Mouse (Mus musculus) heart, embryonic 15.5 days (tissue): ENCODE data around the gene Poglut1. TPM values are rescaled to one million over a fixed set of nuclear protein-coding genes. Genes with fewer than 3 reads are reported as not detected.

Experiments
- ATAC-seq: fragments of 200-750 bp; cut with Nextera tagmentation; replicated peaks from 2 replicates; pipeline ENCODE4 v1.8.0; 2017; ENCODE audit warnings: low read depth, moderate TSS enrichment; ENCODE audit not compliant: insufficient number of reproducible peaks, insufficient read depth, low FRiP score
- H3K27ac ChIP-seq: fragments of 300-500 bp; sonication (generic); 2 replicates; pipeline ENCODE4 v1.5.1; 2015; ENCODE audit warnings: mild to moderate bottlenecking, inconsistent platforms
- H3K27me3 ChIP-seq: fragments of 300-500 bp; sonication (generic); 2 replicates; pipeline ENCODE4 v1.6.1; 2015; ENCODE audit warnings: inconsistent platforms
- H3K36me3 ChIP-seq: fragments of 300-500 bp; sonication (generic); 2 replicates; pipeline ENCODE4 v1.6.1; 2015; ENCODE audit warnings: mild to moderate bottlenecking, inconsistent platforms
- H3K4me1 ChIP-seq: fragments of 300-500 bp; sonication (generic); replicated peaks from 2 replicates; pipeline ENCODE4 v1.6.1; 2015; ENCODE audit warnings: inconsistent platforms
- H3K4me2 ChIP-seq: fragments of 300-500 bp; sonication (generic); 2 replicates; pipeline ENCODE4 v1.6.1; 2015; ENCODE audit warnings: inconsistent platforms, mild to moderate bottlenecking, moderate library complexity
- H3K4me3 ChIP-seq: fragments of 300-500 bp; sonication (generic); 2 replicates; pipeline ENCODE4 v1.5.1; 2015; ENCODE audit warnings: mild to moderate bottlenecking, inconsistent platforms
- H3K9ac ChIP-seq: fragments of 300-500 bp; sonication (generic); 2 replicates; pipeline ENCODE4 v1.6.1; 2015; ENCODE audit warnings: mild to moderate bottlenecking, inconsistent platforms
- H3K9me3 ChIP-seq: fragments of 300-500 bp; sonication (generic); replicated peaks from 2 replicates; pipeline ENCODE4 v1.6.1; 2016; ENCODE audit warnings: inconsistent platforms
- WGBS: fragments of 180-500 bp; shearing (Covaris S2); methylation state at CpG from one replicate; pipeline ENCODE4 v1.1.7; 2015; ENCODE audit warnings: mixed read lengths; 5-methylcytosine and 5-hydroxymethylcytosine counted together
- polyA plus RNA-seq: library from polyadenylated mRNA; unstranded; fragments of >200 nt; fragmentation: Nextera tagmentation; extraction: Ambion mirVana; gene quantifications from 2 replicates; pipeline ENCODE4 v1.2.1, GENCODE M21; 2015

Poglut1 gene
- polyA plus RNA-seq, 1 experiment from 2014 or later: 24.0 TPM

GRCm38 (mm10) chr16:38584761-38585160 is 34.7 kb upstream of the Poglut1 start:
- Histone ChIP-seq H3K27me3 (no peaks in the 10 kb centered on the region), H3K9me3 (no peaks in the 10 kb centered on the region), H3K4me2 (no peak overlapping the region), H3K36me3 (peaks cover 76% of the 10 kb centered on the region), H3K4me3 (no peak overlapping the region), H3K9ac (no peak overlapping the region), H3K4me1 (no peaks in the 10 kb centered on the region), H3K27ac (no peak overlapping the region)
- ATAC-seq: no peak
- 79% methylated on average over 7 of the region's 7 CpGs for WGBS

- Histone ChIP-seq H3K27me3 (no peaks in the 10 kb centered on the region), H3K9ac (no peak overlapping the region), H3K36me3 (peaks cover 58% of the 10 kb centered on the region), H3K27ac (no peak overlapping the region), H3K9me3 (no peaks in the 10 kb centered on the region), H3K4me3 (no peak overlapping the region), H3K4me2 (no peak overlapping the region), H3K4me1 (no peaks in the 10 kb centered on the region)
- 89% methylated on average over 3 of the region's 3 CpGs for WGBS
- no peak for ATAC-seq
These were observed 21.4 kb upstream of the Poglut1 start for GRCm38 (mm10) chr16:38571481-38571880.

DNA sequence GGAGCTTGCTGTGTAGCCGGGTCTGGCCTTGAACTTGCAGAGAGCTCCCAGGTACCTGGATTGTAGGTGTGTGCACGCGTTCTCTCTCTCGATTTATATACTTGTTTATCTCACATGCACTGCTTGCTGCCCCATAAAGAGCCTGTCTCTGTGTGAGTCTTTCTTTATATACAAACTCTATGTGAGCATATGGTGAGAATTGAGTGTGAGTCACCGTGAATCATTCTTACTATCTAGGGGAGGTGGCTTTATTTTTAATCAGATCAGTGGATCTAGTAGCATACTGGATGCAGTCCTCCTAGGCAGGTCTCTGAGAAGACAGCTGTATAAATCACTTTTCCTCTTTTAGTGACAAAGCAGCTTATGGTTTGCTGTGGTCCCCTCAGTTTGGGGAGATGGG is 18.1 kb upstream of the Poglut1 start:
- no peak overlapping the region for H3K4me2 ChIP-seq
- WGBS: 94% methylated on average over 5 of the region's 5 CpGs
- H3K27ac ChIP-seq: no peak overlapping the region
- no peak for ATAC-seq
- H3K36me3 ChIP-seq: peaks cover 46% of the 10 kb centered on the region
- H3K4me1 ChIP-seq: peaks cover 12% of the 10 kb centered on the region
- no peak overlapping the region for H3K9ac ChIP-seq
- H3K27me3 ChIP-seq: no peaks in the 10 kb centered on the region
- H3K4me3 ChIP-seq: no peak overlapping the region
- no peaks in the 10 kb centered on the region for H3K9me3 ChIP-seq

GRCm38 (mm10) chr16:38563516-38563915 is 13.5 kb upstream of the Poglut1 start:
- Histone ChIP-seq H3K27me3 (peaks cover 13% of the 10 kb centered on the region; the same call in 1 of the 2 replicates), H3K9me3 (no peaks in the 10 kb centered on the region), H3K9ac (peak overlapping the region; percentile 90), H3K4me1 (peaks cover 15% of the 10 kb centered on the region), H3K4me2 (peak overlapping the region; percentile 73), H3K36me3 (peaks cover 16% of the 10 kb centered on the region), H3K27ac (no peak overlapping the region), H3K4me3 (peak overlapping the region; percentile 90)
- 24% methylated on average over 10 of the region's 10 CpGs for WGBS
- no peak for ATAC-seq

- H3K36me3 ChIP-seq: peaks cover 10% of the 10 kb centered on the region
- WGBS: under 1% methylated on average over 25 of the region's 25 CpGs
- peak overlapping the region; percentile 73 for H3K4me2 ChIP-seq
- ATAC-seq: no peak; the same call in 1 of the 2 replicates
- peaks cover 13% of the 10 kb centered on the region; the same call in 1 of the 2 replicates for H3K27me3 ChIP-seq
- H3K9me3 ChIP-seq: no peaks in the 10 kb centered on the region
- peak overlapping the region; percentile 90 for H3K4me3 ChIP-seq
- H3K9ac ChIP-seq: peak overlapping the region; percentile 90
- peak overlapping the region; percentile 80 for H3K27ac ChIP-seq
- H3K4me1 ChIP-seq: peaks cover 15% of the 10 kb centered on the region
These were observed 12.9 kb upstream of the Poglut1 start for GRCm38 (mm10) chr16:38562968-38563327.

DNA sequence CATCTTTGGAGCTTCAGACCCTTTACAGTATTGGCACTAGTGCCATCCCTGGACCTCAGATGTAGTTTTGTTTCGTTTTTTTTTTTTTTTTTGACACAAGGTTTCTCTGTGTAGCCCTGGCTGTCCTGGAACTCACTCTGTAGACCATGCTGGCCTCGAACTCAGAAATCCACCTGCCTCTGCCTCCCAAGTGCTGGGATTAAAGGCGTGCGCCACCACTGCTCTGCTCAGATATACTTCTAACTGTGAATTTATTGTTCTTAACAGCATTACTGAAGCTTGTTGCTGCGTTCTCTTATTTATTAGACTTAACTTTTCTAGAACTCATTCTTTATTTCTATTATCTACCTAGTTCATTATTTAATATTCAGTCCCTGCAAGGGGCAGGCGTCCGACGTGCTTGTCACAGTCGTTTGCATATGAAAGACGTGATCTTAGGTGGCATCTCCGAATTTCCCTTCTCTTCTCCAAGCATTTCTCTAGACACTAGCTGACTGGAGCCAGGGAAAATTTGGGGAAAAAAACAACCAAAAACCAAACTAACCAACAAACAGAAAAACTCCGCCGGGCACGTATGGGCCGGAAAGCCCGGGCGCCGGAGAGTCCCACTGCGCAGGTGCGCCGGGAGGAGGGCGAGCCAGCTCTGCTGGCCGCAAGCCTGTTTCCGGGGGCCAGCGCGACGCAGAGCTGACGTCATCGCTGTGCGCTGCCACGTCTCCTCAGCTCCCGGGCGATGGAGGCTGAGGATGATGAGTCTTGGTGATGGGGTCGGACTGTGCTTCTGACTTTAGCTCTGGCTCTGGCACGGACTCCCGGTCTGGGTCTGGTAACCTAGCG is 12.3 kb upstream of the Poglut1 start:
- Histone ChIP-seq H3K4me3 (peak overlapping the region; percentile 90), H3K27ac (peak overlapping the region; percentile 80), H3K27me3 (peaks cover 13% of the 10 kb centered on the region; the same call in 1 of the 2 replicates), H3K4me2 (peak overlapping the region; percentile 73), H3K9ac (peak overlapping the region; percentile 90), H3K36me3 (peaks cover 10% of the 10 kb centered on the region), H3K9me3 (no peaks in the 10 kb centered on the region), H3K4me1 (peaks cover 15% of the 10 kb centered on the region)
- 6% methylated on average over 37 of the region's 37 CpGs for WGBS
- peak; percentile 96 for ATAC-seq

- Histone ChIP-seq H3K9me3 (no peaks in the 10 kb centered on the region), H3K4me2 (no peak within 1 kb of the TSS), H3K4me3 (no peak within 1 kb of the TSS), H3K4me1 (0 out of 2 replicates have a peak, but pooled peaks cover 3% of the 10 kb centered on the region), H3K36me3 (no peaks in the 10 kb centered on the region), H3K27ac (no peak within 1 kb of the TSS), H3K27me3 (peaks cover 27% of the 10 kb centered on the region), H3K9ac (no peak within 1 kb of the TSS)
- 83% methylated on average over 3 of the region's 3 CpGs for WGBS
- ATAC-seq: no peak
These were observed 8.2 kb upstream of the Poglut1 start, which contains the start of gene Tmem39a for GRCm38 (mm10) chr16:38558221-38558748. TSS of gene Tmem39a (plus strand) at chr16:38558698.

DNA sequence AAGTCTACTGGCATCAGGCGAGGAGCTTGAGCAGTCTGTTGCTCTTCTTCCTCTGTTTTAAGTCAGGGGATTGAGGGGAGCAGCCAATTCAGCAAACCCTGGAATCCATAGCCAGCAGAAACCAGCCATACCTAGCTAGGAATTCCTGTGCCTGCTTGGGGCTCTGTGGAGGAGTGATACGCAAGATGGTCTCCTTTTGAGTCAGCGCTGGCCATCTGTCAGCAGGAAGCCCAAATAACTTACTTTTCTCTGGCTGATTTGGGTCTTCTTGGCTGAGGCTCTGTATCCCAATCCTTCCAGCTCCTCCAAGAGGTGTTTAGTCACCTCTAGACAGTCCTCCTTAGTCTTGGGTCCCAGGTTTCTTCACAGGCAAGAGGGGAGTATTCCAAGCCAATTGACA is 5.9 kb upstream of the Poglut1 start:
- 70% methylated on average over 3 of the region's 3 CpGs for WGBS
- Histone ChIP-seq H3K4me2 (no peak overlapping the region), H3K4me1 (no peaks in the 10 kb centered on the region), H3K4me3 (no peak overlapping the region), H3K27ac (no peak overlapping the region), H3K9ac (no peak overlapping the region), H3K27me3 (peaks cover 27% of the 10 kb centered on the region), H3K9me3 (no peaks in the 10 kb centered on the region), H3K36me3 (no peaks in the 10 kb centered on the region)
- ATAC-seq: no peak

GRCm38 (mm10) chr16:38548000-38548399 is 2.1 kb downstream of the Poglut1 start:
- H3K4me2 ChIP-seq: no peak overlapping the region

DNA sequence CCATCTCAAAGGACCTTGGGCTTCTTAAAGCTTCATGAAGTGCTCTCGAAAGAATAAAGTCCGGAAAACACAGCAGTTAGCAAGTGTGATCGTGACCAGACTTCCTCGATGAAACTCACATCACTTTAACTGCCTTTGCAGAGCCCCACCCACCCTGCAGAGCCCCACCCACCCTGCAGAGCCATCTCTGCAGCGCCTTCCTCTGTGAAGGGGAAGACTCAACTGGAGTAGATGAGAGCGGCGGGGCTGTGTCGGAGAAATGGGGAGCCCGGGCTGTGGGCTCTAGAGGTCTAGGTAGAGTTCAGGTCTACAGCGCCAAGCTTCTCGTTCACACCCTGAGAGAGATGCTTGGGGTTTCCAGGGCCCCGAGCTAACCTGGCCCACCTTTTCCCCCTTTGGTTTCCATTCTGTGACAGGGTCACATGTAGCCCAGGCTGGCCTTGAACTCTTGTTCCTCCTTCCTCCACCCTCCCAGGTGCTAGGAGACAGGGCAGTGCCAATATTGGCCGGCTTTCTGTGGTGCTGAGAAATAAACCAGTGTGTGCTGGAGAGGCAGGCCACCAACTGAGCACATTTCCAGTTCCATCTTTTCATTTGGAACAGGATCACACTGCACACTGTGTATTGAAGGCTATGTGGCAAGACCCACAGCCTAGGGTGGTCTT is 11.2 kb downstream of the Poglut1 start:
- Histone ChIP-seq H3K27ac (no peak overlapping the region), H3K9me3 (no peaks in the 10 kb centered on the region), H3K9ac (no peak overlapping the region), H3K4me1 (no peaks in the 10 kb centered on the region), H3K4me3 (no peak overlapping the region), H3K27me3 (no peaks in the 10 kb centered on the region), H3K4me2 (no peak overlapping the region), H3K36me3 (peaks cover 59% of the 10 kb centered on the region)
- no peak for ATAC-seq
- WGBS: 87% methylated on average over 13 of the region's 13 CpGs

More at GRCm38 (mm10) chr16:38548000-38548399, 2.1 kb downstream of the Poglut1 start:
- ATAC-seq: no peak
- no peak overlapping the region for H3K27ac ChIP-seq
- H3K36me3 ChIP-seq: peaks cover 17% of the 10 kb centered on the region; the same call in 1 of the 2 replicates
- 94% methylated on average over 1 of the region's 1 CpGs for WGBS
- H3K4me1 ChIP-seq: peaks cover 18% of the 10 kb centered on the region
- H3K4me3 ChIP-seq: no peak overlapping the region
- H3K9me3 ChIP-seq: no peaks in the 10 kb centered on the region
- no peaks in the 10 kb centered on the region; the same call in 1 of the 2 replicates for H3K27me3 ChIP-seq
- no peak overlapping the region for H3K9ac ChIP-seq

DNA sequence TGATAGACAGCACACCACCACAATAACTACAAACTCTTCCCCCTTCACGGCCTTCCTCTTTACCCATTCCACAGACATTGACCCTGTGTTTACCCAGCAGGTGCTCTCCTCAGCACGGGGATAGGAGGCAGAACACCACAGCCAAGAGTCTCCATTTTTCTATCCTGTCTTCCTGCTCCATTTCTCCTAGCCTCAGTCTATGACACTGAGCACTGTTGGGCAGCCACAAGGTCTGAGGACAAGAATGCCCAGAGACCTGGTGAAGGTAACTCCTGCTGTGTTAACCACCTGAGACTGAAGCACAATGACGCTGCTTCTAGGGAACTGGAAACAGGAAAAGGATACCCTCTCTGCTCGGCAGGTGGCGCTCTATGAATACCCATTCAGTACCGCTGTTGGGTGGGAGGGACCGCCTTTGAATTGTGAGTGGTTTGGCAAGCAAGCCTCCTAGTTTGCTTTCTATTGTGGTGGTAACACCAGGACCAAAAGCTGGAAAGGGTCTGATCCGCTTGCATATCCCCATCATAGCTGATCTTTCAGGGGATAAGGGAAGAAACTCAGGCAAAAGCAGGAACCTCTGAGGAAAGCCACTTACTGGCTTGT is 13.4 kb downstream of the Poglut1 start:
- no peaks in the 10 kb centered on the region for H3K4me1 ChIP-seq
- no peak overlapping the region for H3K4me2 ChIP-seq
- H3K4me3 ChIP-seq: no peak overlapping the region
- no peaks in the 10 kb centered on the region for H3K27me3 ChIP-seq
- no peak overlapping the region for H3K27ac ChIP-seq
- H3K9me3 ChIP-seq: no peaks in the 10 kb centered on the region
- no peak overlapping the region for H3K9ac ChIP-seq
- 45% methylated on average over 8 of the region's 8 CpGs for WGBS
- peaks cover 62% of the 10 kb centered on the region for H3K36me3 ChIP-seq
- ATAC-seq: no peak
